Mouse (Mus musculus): ENCODE measurements around the gene Ccl22. TPM values are rescaled to one million over a fixed set of nuclear protein-coding genes. Genes with fewer than 3 reads are reported as not detected.

The Ccl22 gene
- total and polyA plus RNA-seq, 3 experiments, result 0.06 TPM; not detected in 2

GRCm38 (mm10) chr8:94754486-94754885 is 9.1 kb downstream of the Ccl22 start:
- TF ChIP-seq NRF1 (IDR thresholded peaks at IDR 0.05; ENCODE audit: insufficient read depth, low read depth, low read length, poor library complexity, severe bottlenecking) (no peak), USF2 (IDR thresholded peaks at IDR 0.05; ENCODE audit: borderline replicate concordance in 1 of 2, insufficient read depth in 1 of 2, low read depth in 1 of 2, low read length in 2 of 2) (no peak), ETS1 (IDR thresholded peaks at IDR 0.05; ENCODE audit: low read depth, low read length) (no peak), MAX (IDR thresholded peaks at IDR 0.05; ENCODE audit: low read length) (no peak), TCF12 (IDR thresholded peaks at IDR 0.05; ENCODE audit: low read depth, low read length) (no peak), MAFK (IDR thresholded peaks at IDR 0.05; ENCODE audit: borderline replicate concordance, low read depth, low read length) (no peak), ELF1 (IDR thresholded peaks at IDR 0.05; ENCODE audit: low read depth, low read length) (no peak), CHD1 (IDR thresholded peaks at IDR 0.05; ENCODE audit: low read depth, low read length) (no peak), NELFE (IDR thresholded peaks at IDR 0.05; ENCODE audit: low read depth, low read length) (no peak), ZNF384 (IDR thresholded peaks at IDR 0.05; ENCODE audit: low read depth, low read length) (no peak), RAD21 (IDR thresholded peaks at IDR 0.05; ENCODE audit: low read depth, low read length) (no peak), ZMIZ1 (IDR thresholded peaks at IDR 0.05; ENCODE audit: low read depth, low read length) (no peak), TBP (IDR thresholded peaks at IDR 0.05; ENCODE audit: low read depth, low read length) (no peak), TAL1 (IDR thresholded peaks at IDR 0.05; ENCODE audit: low read length) (no peak), ZKSCAN1 (IDR thresholded peaks at IDR 0.05; ENCODE audit: low read depth, low read length) (no peak), ZC3H11A (IDR thresholded peaks at IDR 0.05; ENCODE audit: low read depth, low read length) (no peak)
- Histone ChIP-seq H3K79me2 (ENCODE audit: control insufficient read depth, insufficient read depth, low read length, poor library complexity) (no peaks in the 10 kb centered on the region), H3K9ac (ENCODE audit: control insufficient read depth, low read depth, low read length, poor library complexity, severe bottlenecking) (no peak overlapping the region), H3K4me1 (ENCODE audit: control insufficient read depth in 1 of 2, insufficient read depth in 2 of 2, low read length in 2 of 2) (no peaks in the 10 kb centered on the region), H3K4me3 (ENCODE audit: control insufficient read depth in 1 of 2, insufficient read depth in 1 of 2, low read depth in 2 of 2, low read length in 2 of 2) (no peak overlapping the region), H3K27me3 (ENCODE audit: control insufficient read depth in 1 of 2, insufficient read depth in 2 of 2, low read length in 2 of 2) (peaks cover 20 to 21% of the 10 kb centered on the region in 2 experiments), H3K27ac (ENCODE audit: control insufficient read depth, low read depth, low read length) (no peak overlapping the region), H3K36me3 (ENCODE audit: control insufficient read depth in 1 of 2, insufficient read depth in 2 of 2, low read length in 2 of 2) (no peaks in the 10 kb centered on the region), H3K9me3 (replicated peaks; ENCODE audit: insufficient read depth, low read length) (no peaks in the 10 kb centered on the region)
- no peak for DNase-seq (ENCODE audit: low read depth, low spot score)

DNA sequence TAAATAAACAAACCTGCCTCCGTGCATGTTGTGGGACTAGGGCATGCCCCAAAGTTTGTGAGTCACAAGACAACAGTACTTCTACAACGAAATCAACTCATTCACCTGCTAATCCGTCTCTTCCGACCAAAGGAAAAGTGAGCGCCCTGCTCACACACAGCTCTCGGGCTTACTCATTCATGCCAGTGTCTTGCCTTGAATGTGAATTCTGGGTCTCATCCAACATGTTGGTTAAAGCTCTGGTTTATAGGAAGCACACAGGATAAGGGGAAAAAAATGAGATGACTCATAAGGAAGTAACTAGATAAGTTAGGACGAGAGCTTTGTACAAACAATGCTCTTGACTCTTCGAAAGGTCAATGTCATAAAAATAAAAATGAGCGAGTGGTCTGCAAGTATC is 21.6 kb downstream of the Ccl22 start:
- no peak overlapping the region for H3K27ac ChIP-seq (ENCODE audit: control insufficient read depth, low read depth, low read length)
- no peak overlapping the region for H3K9ac ChIP-seq (ENCODE audit: control insufficient read depth, low read depth, low read length, poor library complexity, severe bottlenecking)
- no peak for DNase-seq (ENCODE audit: low read depth, low spot score)
- H3K9me3 ChIP-seq (replicated peaks; ENCODE audit: insufficient read depth, low read length), result no peaks in the 10 kb centered on the region
- no peak for TF ChIP-seq ETS1 (IDR thresholded peaks at IDR 0.05; ENCODE audit: low read depth, low read length)
- no peak for TF ChIP-seq USF1 (IDR thresholded peaks at IDR 0.05; ENCODE audit: low read depth, low read length)
- H3K4me3 ChIP-seq (ENCODE audit: control insufficient read depth in 1 of 2, insufficient read depth in 1 of 2, low read depth in 2 of 2, low read length in 2 of 2), result no peak overlapping the region
- no peaks in the 10 kb centered on the region for H3K79me2 ChIP-seq (ENCODE audit: control insufficient read depth, insufficient read depth, low read length, poor library complexity)
- H3K4me1 ChIP-seq (ENCODE audit: control insufficient read depth in 1 of 2, insufficient read depth in 2 of 2, low read length in 2 of 2), result no peaks in the 10 kb centered on the region
- no peaks in the 10 kb centered on the region for H3K36me3 ChIP-seq (ENCODE audit: control insufficient read depth in 1 of 2, insufficient read depth in 2 of 2, low read length in 2 of 2)
- peaks cover 0 to 9% of the 10 kb centered on the region in 2 experiments; a peak in 3 of 4 replicates for H3K27me3 ChIP-seq (ENCODE audit: control insufficient read depth in 1 of 2, insufficient read depth in 2 of 2, low read length in 2 of 2)

Measured in MEL (cell line).